Mouse (Mus musculus) heart, postnatal 0 days (tissue): ENCODE results near the gene Pip4p1. TPM values are rescaled to one million over a fixed set of nuclear protein-coding genes. Genes with fewer than 3 reads are reported as not detected.
"Not testable (repeated sequence)": the region's sequence is repeated elsewhere in the genome, so short reads cannot be mapped to it uniquely, and the experiment has no call there.

Experiments
- ATAC-seq: fragments of 200-750 bp; cut with Nextera tagmentation; 2 replicates; pipeline ENCODE4 v1.8.0; 2017; ENCODE audit warnings: low read depth, moderate number of reproducible peaks, moderate library complexity; ENCODE audit not compliant: insufficient read depth
- DNase-seq: peaks from one replicate; pipeline ENCODE4 v3.0.0-alpha.2; 2016; ENCODE audit warnings: low spot score
- H3K27ac ChIP-seq: fragments of 300-500 bp; sonication (generic); 2 replicates; pipeline ENCODE4 v1.5.1; 2014; ENCODE audit warnings: low read depth, mild to moderate bottlenecking
- H3K27me3 ChIP-seq: fragments of 300-500 bp; sonication (generic); 2 replicates; pipeline ENCODE4 v1.6.1; 2014; ENCODE audit warnings: low read length, mixed read lengths; ENCODE audit not compliant: control insufficient read depth, insufficient read depth
- H3K36me3 ChIP-seq: fragments of 300-500 bp; sonication (generic); replicated peaks from 2 replicates; pipeline ENCODE4 v1.6.1; 2014; ENCODE audit warnings: low read length, mixed read lengths; ENCODE audit not compliant: control insufficient read depth, insufficient read depth
- H3K4me1 ChIP-seq: fragments of 300-500 bp; sonication (generic); 2 replicates; pipeline ENCODE4 v1.6.1; 2014; ENCODE audit warnings: antibody characterized with exemption; ENCODE audit not compliant: control insufficient read depth, insufficient read depth
- H3K4me2 ChIP-seq: fragments of 300-500 bp; sonication (generic); 2 replicates; pipeline ENCODE4 v1.6.1; 2014; ENCODE audit warnings: low read depth, mild to moderate bottlenecking, low read length, moderate library complexity
- H3K4me3 ChIP-seq: fragments of 300-500 bp; sonication (generic); 2 replicates; pipeline ENCODE4 v1.5.1; 2014; ENCODE audit warnings: low read depth, low read length
- H3K9ac ChIP-seq: fragments of 300-500 bp; sonication (generic); replicated peaks from 2 replicates; pipeline ENCODE4 v1.6.1; 2014; ENCODE audit warnings: low read depth, low read length, mixed read lengths
- H3K9me3 ChIP-seq: fragments of 300-500 bp; sonication (generic); replicated peaks from 2 replicates; pipeline ENCODE4 v1.6.1; 2016; ENCODE audit warnings: low read length; ENCODE audit not compliant: control insufficient read depth
- CTCF ChIP-seq: IDR thresholded peaks from 2 replicates; pipeline ENCODE4 v1.5.1; 2016; ENCODE audit warnings: antibody characterized with exemption, control low read depth, low read depth
- EP300 ChIP-seq: IDR thresholded peaks from 2 replicates; pipeline ENCODE4 v1.6.1; 2016; ENCODE audit warnings: antibody characterized with exemption, low read depth
- WGBS: fragments of 180-500 bp; shearing (Covaris S2); extraction: QIAGEN DNeasy Blood & Tissue Kit; methylation state at CpG from one replicate; pipeline ENCODE4 v1.1.7; 2014; 5-methylcytosine and 5-hydroxymethylcytosine counted together
- polyA plus RNA-seq: library from polyadenylated mRNA; unstranded; fragments of >200 nt; fragmentation: Nextera tagmentation; extraction: Ambion mirVana; gene quantifications from 2 replicates; pipeline ENCODE4 v1.2.1, GENCODE M21; 2015
- total RNA-seq: library from RNA; depleted of rRNA; stranded (reverse); fragments of >200 nt; gene quantifications from 2 replicates; pipeline ENCODE4 v1.2.3, GENCODE M21; 2014; ENCODE audit warnings: low replicate concordance; rRNA removed

Pip4p1 gene
- total RNA-seq (16.6 and 39.0 TPM in 2 replicates), polyA plus RNA-seq (20.4 and 24.8 TPM in 2 replicates)

DNA sequence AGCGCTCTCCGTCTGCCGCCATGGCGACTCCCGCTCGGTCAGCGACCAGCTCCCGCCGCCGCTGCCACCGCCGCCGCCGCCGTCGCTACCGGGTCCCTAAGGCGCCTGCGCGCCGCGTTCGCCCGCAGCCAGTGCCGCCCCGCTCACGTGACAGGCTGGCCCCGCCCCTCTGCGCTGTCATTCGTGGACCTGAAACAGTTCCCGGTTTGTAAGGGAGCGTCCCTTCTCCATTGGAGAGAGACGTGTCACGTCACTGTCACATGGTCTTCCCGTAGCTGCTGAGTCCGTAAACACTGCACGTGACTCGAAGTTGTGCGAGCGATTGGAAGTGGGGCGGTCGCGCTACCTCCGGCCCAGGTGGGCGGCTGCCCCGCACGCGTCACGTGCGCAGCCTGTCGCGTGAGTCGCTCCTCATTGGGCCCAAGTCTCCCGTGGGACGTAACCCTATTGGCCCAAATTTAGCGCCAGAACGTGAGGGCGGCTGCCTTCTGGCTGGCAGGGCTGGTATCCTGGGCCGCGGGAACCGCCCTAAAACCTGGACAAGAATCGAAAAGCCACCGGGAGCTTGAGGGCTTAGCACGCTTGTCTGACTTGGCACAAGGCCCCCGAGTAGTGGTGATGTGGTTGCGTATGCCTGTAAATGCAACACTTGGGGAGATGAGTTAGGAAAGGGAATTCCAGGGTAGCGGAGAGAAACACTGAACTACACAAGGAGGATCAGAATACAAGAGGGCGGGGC lies at the start of gene Pip4p1, which contains the start of gene Pnp:
Gene Pip4p1, minus strand, starts transcription at position 103 of the 739 bp plus-strand sequence.
Gene Pnp, plus strand, starts transcription at position 329 of the 739 bp plus-strand sequence.
- ATAC-seq (peak; percentile 99), DNase-seq (peak; percentile 100)
- peaks cover 33% of the 10 kb centered on the region for H3K36me3 ChIP-seq
- TF ChIP-seq EP300: no peak
- TF ChIP-seq CTCF: no peak
- peak within 1 kb of the TSS; percentile 81 for H3K4me3 ChIP-seq
- under 1% methylated on average over 64 of the region's 68 CpGs for WGBS
- H3K9ac ChIP-seq: peak within 1 kb of the TSS; percentile 87
- H3K4me1 ChIP-seq: peaks cover 9% of the 10 kb centered on the region
- H3K9me3 ChIP-seq: no peaks in the 10 kb centered on the region
- H3K27me3 ChIP-seq: no peaks in the 10 kb centered on the region
- H3K27ac ChIP-seq: peak within 1 kb of the TSS; percentile 86
- H3K4me2 ChIP-seq: peak within 1 kb of the TSS; percentile 75

DNA sequence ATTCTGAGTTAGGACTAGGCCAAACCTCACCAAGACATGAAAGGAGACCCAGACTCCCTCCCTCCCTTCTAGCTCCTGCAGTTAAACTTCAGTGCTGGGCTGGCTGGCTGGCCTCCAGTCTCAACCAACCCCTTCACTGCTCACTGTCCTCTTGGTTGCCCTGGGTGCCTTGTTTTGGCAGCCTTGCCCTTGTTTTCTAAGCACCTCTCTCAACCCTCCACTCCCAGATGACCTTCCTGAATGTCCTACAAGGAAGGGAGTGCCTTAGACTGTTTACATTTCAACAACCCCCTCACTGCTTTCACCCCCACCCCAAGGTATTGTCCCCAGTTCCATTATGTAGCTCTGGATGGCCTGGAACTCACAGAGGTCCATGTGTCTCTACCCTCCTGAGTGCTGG lies 49.0 kb upstream of the Pip4p1 start:
- H3K4me2 ChIP-seq: no peak overlapping the region
- H3K4me1 ChIP-seq: no peaks in the 10 kb centered on the region; the same call in 1 of the 2 replicates
- DNase-seq (no peak), ATAC-seq (no peak)
- no peaks in the 10 kb centered on the region for H3K36me3 ChIP-seq
- H3K27ac ChIP-seq: no peak overlapping the region
- no peaks in the 10 kb centered on the region for H3K9me3 ChIP-seq
- no peaks in the 10 kb centered on the region for H3K27me3 ChIP-seq
- no peak overlapping the region for H3K4me3 ChIP-seq
- TF ChIP-seq EP300 (no peak), CTCF (no peak)
- H3K9ac ChIP-seq: no peak overlapping the region

DNA sequence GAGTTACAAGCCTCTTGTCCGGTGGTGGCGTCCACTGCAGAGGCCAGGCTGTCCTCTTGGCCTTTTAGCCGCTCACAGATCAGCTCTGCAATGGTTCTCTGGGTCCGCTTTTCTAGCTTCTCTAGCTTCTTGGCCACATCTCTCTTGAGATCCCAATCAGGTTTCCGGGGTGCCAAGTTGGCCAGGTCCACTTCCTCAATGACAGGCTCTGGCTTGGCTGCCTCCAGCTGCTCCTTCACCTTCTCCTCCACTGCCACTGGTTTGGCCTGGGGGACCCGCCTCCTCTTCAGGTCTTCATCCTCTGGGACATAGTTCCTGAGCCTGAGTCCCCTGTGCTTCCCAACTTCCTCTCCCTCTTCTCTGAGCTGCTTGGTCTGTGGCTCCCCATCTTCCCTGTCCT lies 47.8 kb upstream of the Pip4p1 start:
- not testable (repeated sequence) for H3K27me3 ChIP-seq, H3K9ac ChIP-seq, H3K27ac ChIP-seq, H3K4me1 ChIP-seq, H3K9me3 ChIP-seq, H3K36me3 ChIP-seq, H3K4me3 ChIP-seq, DNase-seq, ATAC-seq, H3K4me2 ChIP-seq
- WGBS: 90% methylated on average over 6 of the region's 6 CpGs

DNA sequence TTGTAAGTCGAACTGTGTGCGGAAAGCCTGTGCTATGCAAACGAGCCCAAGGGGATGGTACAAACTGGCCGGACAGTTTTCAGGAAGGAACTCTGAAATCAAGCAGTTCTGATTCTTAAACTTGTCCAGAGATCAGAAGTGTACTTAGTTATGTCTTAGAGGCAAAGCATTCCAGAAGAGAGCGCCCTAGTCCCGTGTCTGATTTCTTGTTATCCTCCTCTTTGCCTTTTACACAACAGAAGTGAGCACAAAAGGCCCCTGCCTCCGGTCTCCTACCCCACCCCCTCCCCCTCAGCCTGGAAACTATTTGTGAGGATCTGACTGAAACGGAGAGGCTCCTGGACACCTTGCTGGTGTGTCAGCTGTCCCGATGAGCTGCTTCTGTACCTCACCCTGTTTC lies 46.0 kb upstream of the Pip4p1 start:
- Histone ChIP-seq H3K36me3 (no peaks in the 10 kb centered on the region), H3K9me3 (no peaks in the 10 kb centered on the region), H3K27ac (no peak overlapping the region), H3K27me3 (no peaks in the 10 kb centered on the region), H3K4me3 (no peak overlapping the region), H3K9ac (no peak overlapping the region), H3K4me2 (peak overlapping the region; percentile 28), H3K4me1 (no peaks in the 10 kb centered on the region; the same call in 1 of the 2 replicates)
- WGBS: 31% methylated on average over 9 of the region's 9 CpGs
- DNase-seq (no peak), ATAC-seq (no peak)
- no peak for TF ChIP-seq EP300
- no peak; the same call in 1 of the 2 replicates for TF ChIP-seq CTCF

DNA sequence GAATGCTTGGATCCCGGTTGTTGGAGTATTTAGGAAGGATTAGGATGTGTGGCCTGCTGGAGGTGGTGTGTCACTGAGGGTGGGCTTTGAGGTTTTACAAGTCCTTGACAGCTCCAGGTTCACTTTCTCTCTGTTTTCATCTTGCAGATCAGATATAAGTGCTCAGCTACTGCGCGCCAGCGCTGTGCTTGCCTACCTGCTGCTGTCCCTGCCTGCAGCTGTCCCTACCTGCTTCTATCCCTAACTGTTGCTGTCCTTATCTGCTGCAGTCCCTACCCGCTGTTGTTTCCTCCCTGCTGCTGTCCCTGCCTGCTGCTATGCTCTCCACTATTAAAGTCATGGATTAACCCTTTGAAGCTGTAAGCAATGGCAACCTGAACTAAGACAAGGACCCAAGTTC lies 44.3 kb upstream of the Pip4p1 start:
- H3K4me2 ChIP-seq: no peak overlapping the region
- H3K4me1 ChIP-seq: no peaks in the 10 kb centered on the region; the same call in 1 of the 2 replicates
- 59% methylated on average over 5 of the region's 5 CpGs for WGBS
- DNase-seq (no peak), ATAC-seq (no peak)
- no peak overlapping the region for H3K9ac ChIP-seq
- TF ChIP-seq EP300 (no peak), CTCF (no peak)
- H3K36me3 ChIP-seq: no peaks in the 10 kb centered on the region
- no peaks in the 10 kb centered on the region for H3K27me3 ChIP-seq
- no peaks in the 10 kb centered on the region for H3K9me3 ChIP-seq
- H3K27ac ChIP-seq: no peak overlapping the region
- no peak overlapping the region for H3K4me3 ChIP-seq

DNA sequence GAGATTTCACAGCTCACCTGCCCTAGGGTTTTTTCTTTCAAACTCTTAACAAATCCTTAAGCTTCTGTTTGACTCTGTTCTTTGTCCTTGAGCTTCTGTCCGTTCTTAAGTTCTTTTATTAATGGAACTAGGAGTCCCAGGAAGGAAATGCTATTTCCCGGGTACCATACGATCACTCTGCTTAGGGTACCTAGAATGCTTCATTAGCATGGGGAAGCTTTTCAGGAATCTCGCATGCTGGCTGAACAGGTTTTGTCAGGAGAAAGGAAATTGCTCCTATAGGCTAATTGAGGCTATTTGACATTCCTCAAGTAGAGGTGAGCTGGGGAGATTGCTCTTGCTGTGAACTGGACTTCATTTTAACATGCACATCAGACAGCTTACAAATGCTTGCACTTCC lies 43.0 kb upstream of the Pip4p1 start:
- H3K9me3 ChIP-seq: no peaks in the 10 kb centered on the region
- ATAC-seq: no peak
- 52% methylated on average over 4 of the region's 4 CpGs for WGBS

DNA sequence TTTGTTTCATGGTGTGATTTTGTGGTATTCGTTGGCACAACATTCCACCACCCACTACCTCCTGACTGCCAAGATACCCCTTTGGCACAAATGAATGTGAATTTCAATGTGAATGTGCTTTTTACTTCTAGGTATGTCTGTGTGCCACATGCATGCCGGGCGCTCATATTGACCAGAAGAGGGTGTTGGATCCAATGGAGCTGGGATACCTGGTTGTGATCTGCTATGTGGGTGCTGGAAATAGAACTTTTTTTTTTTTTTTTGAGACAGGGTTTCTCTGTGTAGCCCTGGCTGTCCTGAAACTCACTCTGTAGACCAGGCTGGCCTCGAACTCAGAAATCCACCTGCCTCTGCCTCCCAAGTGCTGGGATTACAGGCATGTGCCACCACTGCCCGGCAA lies 42.4 kb upstream of the Pip4p1 start:
- H3K27me3 ChIP-seq, ATAC-seq, H3K4me3 ChIP-seq, H3K27ac ChIP-seq, H3K4me1 ChIP-seq, H3K9me3 ChIP-seq, DNase-seq, H3K36me3 ChIP-seq, H3K4me2 ChIP-seq, H3K9ac ChIP-seq: not testable (repeated sequence)
- 84% methylated on average over 5 of the region's 5 CpGs for WGBS

More for the DNA sequence above, 43.0 kb upstream of the Pip4p1 start:
- TF ChIP-seq CTCF (no peak), EP300 (no peak)
- Histone ChIP-seq H3K27me3 (no peaks in the 10 kb centered on the region), H3K36me3 (no peaks in the 10 kb centered on the region), H3K27ac (no peak overlapping the region), H3K4me3 (no peak overlapping the region), H3K4me1 (no peaks in the 10 kb centered on the region), H3K4me2 (no peak overlapping the region), H3K9ac (no peak overlapping the region)
- DNase-seq: no peak
